Mouse (Mus musculus): Measurements from ENCODE around the gene Catsperz.

Catsperz gene

DNA sequence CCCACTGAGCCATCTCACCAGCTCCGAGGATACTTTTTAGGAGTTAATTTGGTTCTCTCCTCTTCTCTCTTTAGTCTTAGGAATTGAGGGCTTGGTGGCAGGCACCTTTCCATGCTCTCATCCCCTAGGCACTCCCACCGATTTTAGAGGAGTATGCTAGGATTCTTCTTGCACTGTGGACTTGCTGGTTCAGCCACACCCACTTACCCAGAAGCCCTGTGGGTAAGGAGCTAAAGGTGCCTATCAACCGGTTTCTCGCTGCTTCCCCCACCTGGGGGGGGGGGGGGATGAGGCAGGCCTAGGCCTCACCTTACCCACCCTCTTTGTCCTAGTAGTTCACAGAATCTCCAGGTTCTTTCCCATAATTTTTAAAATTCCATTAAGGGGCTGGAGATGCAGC lies 22.6 kb upstream of the Catsperz start:
- no peak for DNase-seq (ENCODE audit: low spot score in 2 of 2)

DNA sequence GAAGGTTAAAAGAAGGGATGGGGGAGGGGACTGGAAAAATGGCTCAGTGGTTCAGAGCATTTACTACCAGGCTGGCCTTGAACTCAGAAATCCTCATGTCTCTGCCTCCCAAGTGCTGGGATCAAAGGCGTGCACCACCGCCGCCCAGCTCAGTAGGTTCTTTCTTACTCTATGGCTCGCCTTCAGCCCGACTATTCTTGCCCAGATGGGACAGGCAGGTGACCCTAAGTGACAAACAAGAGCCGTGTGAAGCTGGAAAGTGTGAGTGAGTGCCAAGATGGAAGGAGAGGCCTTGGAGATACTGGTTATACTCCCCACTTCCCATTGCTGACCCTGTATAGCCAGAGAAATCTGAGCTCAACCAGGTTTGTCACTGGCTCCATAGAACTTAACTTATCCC lies 18.5 kb upstream of the Catsperz start:
- no peak for DNase-seq (ENCODE audit: low spot score in 2 of 2)

DNA sequence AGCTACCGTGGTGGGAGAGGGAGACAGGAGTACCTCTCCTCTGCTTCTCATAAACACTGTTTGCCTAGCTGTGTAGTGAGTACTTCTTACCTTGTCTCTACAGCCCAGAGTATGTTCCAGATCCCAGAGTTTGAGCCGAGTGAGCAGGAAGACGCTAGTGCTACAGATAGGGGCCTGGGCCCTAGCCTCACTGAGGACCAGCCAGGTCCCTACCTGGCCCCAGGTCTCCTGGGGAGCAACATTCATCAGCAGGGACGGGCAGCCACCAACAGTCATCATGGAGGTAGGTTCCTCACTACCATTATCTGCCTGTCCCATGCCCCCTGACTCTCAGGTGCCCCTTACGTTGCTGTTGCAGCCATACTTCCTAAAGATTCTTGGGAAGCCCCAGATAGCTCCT lies 17.6 kb upstream of the Catsperz start:
- DNase-seq (ENCODE audit: low spot score in 2 of 2) = no peak

DNA sequence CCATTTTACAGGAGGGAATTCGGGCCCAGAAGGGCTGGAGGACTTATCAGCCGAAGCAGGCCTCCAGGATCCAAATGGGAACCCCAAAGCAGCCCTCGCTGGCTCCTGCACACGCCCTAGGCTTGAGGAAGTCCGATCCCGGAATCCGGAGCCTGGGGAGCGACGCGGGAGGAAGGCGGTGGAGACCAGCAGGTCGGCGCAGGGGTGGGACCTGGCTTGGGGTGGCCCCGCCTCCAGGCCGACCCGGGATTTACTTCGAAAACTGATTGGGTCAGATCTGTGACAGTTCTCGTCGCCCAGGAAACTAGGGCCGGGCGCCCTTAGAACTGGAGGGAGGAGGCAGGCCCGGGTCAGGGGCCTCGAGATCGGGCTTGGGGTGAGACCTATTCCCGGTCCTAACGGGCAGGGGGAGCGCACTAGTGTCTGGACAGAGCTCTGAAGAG lies 17.1 kb upstream of the Catsperz start, which contains the start of gene Gpr137:
Gene Gpr137, minus strand, starts transcription at position 232 of the 443 bp plus-strand sequence.
- DNase-seq (ENCODE audit: low spot score in 2 of 2) = peak; percentile 91 to 92

DNA sequence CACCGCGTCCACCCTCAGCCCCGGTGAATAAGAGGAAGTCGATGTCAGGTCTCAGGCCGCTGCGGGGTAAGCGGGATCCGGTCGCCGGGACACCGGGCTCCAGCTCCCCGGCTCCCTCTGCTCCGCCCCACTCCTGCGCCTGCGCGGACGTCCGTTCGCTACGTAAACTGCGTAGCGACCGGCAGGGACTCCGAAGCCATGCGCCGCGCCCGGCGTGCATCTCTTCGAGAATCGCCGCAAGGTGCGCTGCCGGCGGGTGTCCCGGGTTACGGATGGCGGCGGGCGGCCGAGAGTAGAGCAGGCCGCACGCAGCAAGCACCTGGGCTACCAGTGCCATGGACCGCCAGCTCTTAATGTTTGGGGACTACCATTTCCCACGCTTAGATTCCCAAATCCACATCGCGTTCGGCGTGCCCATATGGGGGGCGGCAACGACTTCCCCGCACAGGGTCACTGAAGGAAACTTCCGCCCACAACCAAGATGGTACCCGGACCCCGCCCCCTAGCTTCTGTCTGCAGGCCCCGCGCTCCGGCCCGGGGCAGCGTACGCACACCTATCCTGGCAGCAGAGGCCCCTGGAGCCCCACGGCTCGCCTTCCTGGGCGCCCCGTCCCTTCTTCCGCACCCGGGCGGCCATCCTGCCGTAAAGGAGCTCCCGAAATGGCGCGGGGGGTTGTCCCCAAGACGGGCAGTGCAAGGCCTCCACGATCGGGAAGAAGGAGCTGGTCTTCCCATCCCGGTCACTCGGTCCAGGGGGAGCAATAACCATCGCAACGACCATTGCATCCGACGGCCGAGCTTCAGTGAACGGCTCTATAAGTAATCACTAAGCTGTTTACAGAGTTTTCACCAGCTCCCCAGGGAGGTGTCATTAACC lies 16.4 kb upstream of the Catsperz start, which contains the start of gene Bad:
Gene Bad, plus strand, starts transcription at position 490 of the 877 bp plus-strand sequence.
- peak; percentile 86 to 95 for DNase-seq (ENCODE audit: low spot score in 2 of 2)

DNA sequence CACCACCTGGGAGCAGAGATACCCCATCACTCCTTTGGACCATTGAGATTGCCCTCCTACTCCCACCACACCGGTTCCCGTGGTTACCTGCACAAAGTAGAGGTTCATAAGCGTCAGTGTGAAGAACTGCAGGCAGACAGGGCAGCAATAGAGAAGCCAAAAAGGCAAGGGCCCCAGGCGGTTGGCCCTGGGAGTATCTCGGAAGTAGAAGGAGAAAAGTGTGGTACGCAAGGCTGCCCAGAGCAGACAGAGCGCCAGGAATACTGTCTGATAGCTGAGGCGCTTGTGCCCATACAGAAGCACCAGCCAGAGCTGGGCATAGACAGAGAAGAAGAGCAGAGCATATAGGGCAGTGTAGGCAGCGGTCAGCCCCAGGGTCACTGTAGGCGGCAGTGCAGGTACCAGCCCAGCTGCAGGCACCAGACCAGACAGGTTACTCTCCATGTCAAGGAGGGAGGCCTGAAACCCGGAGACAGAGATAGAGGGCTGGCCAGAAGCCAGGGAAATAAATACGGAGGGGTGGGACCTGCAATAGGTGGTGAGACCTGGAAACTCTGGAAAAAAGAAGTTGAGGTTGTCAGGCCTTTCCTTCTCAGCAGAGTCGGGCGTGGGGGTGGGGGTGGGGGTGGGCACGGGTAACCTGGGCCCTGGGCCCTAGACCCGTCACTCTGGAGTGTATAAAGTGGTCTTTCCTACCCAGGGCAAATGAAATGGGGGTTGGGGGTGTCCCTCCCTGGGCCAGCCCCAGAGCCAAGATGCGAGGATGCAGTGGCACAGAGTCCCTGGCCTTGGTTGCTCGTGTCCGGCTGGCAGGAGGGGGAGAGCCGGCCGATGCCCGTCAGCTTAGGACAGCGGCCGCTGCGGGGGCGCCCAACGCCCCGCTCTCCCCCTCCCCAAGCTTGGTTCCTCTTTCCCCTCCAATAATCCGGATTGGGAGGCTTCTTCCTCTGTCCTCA lies 15.5 kb upstream of the Catsperz start:
- DNase-seq (ENCODE audit: low spot score in 2 of 2) = peak; percentile 26 to 41

DNA sequence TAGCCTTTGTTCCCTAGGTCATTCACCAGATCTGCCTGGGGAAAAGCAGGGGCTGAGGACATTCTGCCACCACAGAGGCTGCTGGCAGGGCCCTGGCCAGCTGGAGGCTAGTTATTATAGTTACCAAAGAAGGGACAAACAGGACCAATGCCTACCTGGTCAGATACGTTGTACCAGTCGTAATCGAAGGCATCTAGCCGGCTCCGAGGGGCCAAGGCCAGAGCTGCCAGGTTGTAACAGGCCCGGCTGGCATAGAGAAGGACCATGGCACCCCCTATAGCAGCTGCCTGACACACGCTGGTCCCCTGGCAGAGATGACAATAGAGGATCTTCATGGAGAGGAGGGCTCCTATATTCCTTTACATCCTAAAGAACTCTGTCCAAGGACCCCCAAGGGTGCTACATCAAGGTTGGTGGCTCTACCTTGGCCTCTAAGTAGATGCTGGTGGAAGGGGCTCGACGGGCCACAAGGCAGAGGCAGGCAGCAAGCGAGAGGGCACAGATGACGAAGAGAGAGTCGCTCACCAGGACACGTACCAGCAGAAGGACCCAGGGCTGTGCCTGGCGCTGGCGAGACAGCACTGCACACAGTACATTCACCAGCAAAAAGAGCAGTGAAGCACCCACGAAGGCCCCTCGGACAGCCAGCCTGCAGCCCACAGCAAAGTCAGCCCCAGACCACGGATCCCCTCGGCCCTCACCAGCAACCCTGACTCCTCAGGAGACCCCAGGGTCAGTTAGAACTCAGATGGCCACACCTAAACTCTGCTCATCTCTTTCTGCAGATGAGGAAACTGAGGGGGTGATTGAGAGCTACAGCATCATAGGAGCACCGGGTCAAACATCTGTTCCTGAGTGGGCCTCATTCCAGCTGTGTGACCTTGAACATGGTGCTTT lies 14.2 kb upstream of the Catsperz start:
- DNase-seq (ENCODE audit: low spot score in 2 of 2) = no peak

DNA sequence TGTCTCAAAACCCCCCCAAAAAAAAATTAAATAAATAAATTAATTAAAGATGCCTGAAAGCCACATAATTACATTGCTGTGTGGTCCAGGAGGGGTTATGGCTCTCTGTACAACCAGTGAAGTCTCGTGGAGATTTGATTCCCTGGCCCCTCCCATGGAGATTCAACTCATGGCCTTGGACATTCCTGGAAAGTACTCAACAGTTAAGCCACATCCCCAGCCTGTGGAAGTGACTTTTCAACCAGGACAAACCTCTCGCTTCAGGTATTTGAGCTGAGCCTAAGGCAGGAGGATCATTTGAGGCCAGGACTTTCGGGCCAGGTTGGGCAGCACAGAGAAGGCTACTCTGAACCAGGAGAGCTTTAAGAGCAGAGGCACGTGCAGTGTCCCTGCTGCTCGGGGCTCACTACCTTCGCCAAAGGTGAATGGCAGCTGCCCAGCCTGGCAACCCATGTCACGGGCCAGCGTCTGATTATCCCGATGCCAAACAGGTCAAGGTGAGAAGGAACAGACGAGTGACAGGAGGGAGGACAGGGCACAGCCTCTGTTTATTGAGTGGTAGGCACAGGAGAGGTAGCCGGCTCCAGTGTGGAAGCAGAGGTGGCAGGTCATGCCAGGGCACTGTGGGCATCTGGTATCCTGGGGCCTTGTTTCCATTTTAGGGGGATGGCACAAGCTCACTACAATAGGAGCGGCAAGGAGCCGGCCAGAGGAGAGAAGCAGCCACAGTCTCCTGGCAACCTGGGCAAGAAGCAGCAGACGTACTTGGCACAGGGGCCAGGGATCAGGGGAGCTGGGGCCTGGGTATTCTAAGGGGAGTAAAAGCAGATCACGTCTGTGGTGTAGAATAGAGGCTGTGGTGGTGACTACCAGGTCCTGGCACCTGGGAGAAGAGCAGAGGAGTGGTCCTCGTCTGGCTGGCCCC lies 12.6 kb upstream of the Catsperz start:
- DNase-seq (ENCODE audit: low spot score in 2 of 2) = no peak

DNA sequence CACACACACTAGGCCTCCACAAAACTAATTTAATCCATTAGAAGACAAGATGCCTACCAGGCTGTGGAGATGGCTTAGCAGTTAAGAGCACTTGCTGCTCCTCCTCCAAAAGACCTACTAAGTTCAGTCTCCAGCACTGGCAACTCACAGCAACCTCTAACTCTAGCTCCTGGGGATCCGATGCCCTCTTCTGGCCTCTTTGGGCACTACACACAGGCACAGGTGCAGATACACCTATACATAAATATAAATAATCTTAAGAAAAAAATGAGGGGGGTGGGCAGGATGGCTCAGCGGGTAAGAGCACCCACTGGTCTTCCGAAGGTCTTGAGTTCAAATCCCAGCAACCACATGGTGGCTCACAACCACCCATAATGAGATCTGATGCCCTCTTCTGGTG lies 11.1 kb upstream of the Catsperz start:
- peak in 1 of 2 experiments; percentile 51 for DNase-seq (ENCODE audit: low spot score in 2 of 2)

DNA sequence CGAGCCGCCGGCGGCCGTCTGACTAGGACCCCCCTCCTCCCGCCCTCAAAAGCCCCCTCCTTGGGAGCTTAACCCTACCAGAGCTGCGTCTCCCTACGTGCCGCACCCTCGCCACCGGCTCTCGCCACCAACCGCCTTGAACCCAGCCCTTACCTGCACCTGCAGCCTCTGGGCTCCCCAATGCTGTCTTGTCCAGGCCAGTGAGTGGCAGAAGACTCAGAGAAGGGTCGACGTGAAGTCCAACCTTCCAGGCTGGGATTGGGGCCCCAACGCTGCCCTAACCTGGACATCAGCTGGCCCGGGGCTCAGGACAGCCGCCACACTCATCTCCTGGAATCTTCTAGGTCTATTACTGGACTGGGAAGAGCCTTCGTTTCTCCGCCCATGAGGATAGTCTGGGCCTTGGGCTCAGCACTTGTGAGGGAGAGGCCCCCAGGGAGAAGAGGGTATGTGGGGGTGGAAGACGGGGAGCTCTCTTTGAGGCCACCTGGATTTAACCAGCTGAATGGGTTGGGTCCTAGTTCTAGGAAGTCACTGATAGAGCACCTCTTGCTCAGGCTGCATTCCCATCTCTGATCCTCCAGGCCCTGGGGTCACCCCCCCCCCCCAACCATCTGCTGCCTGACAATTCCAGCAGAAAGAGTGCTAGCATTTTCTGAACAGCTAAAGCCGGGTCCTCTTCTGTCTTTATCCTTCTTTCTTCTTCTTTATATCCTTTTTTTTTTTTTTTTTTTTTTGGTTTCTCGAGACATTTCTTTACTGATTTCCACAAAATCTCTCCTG lies 9.2 kb upstream of the Catsperz start, which contains the start of gene Kcnk4:
Gene Kcnk4, minus strand, starts transcription at position 321 of the 783 bp plus-strand sequence.
- no peak for DNase-seq (ENCODE audit: low spot score in 2 of 2)

DNA sequence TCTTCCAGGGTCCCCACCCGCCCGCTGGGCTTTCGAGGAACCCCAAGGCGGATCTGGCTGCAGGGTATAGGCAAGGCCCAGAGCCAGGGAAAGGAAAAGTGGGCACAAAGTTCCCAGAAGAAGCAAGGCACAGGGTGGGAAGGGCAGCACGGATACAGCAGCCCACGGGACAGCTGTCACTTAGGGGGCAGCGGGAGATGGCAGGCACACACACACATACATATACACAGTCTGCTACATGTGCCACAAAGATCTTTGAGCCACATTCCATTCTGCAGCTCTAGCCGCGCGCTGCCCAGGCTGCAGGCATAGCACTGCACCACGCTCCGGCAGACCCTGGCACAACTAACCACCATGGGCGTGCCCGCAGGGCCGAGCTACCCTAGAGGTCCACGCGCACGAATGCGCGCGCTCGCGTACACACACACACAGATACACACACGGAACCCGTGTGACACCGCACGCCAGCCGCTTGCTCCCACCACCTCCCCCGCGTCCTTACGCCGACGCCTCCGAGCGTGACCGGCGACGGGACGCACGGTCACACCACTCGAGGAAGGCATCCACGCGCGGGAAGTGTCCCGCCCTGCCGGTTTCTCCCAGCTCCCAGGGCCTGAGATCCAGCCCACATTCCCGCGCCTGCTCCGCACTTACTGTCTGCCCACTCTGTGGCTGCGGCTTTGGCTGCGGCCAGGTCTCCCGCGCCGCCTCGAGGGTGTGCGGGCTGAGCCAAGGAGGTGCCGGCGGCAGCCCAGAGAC lies 8.4 kb upstream of the Catsperz start:
- no peak for DNase-seq (ENCODE audit: low spot score in 2 of 2)

DNA sequence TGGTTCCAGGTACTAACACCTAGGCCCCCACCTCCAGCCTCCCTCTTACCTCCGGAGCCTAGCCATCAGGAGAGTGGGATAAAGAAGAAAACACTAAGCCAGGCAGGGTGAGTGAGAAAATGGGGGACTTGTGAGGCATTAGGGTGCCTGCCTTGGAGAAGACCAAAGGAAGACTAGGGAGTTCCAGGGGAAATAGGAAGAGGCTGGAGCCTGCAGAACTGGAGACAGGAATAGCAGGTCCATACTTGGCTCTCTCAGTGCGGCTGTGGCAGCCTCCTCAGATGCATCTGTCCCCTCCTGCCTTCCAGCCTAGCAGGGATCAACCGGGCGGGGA lies 7.9 kb upstream of the Catsperz start:
- no peak for DNase-seq (ENCODE audit: low spot score in 2 of 2)

DNA sequence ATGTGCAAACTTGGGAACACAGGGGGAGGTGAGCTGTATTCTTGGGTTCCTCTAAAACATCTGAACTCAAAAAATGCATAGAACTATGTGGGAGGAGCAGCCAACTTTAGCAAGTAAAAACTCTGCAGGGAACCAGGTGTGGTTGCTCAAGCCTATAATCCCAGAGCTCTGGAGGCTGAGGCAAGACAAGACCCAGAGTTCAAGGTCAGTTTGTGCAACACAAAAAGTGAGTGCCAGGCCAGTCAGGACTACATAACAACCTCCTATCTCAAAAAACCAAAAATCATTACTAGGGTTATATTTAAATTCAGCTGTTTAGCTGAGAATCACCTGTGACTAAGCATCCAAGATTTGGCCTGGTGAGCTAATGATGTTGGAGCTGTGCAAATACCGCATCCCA lies 6.8 kb upstream of the Catsperz start:
- no peak for DNase-seq (ENCODE audit: low spot score in 2 of 2)

DNA sequence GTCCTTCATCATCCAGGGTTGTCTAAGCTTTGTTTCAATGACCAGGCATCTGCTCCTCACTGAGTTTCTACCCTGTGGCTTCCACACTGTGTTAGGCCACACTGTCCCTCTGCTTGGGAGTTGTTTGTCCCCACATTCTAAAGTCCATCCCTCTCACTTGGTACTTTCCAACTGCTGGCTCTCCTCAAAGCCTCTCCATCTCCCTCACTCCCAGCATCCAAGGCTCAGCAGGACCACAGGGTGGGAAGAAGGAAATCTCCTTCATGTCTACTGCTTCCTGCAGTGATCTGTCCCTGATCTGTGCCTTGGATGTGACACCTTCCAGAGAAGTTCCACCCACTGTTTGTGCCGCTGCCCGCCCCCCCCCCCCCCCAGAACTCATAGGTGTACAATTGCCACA lies 5.8 kb upstream of the Catsperz start:
- no peak for DNase-seq (ENCODE audit: low spot score in 2 of 2)

DNA sequence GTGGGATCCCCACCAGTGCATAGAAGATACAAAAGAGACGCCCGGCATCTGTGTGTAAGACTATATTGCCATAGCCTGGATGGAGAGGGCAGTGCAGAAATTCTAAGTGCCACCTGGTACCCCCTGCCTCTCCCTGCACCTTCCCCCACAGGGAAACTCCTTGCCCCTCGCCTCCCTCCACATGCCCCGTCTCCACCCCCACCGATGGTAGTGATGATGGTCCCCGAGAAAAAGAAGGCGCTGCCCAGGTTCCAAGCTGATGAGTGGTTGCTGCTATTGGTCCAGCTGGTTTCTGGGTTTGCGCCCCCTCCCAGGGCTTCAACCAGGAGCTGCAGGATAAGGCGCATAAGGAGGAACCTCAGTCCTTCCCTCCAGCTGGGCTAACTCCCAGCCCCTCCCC lies 2.9 kb upstream of the Catsperz start:
- DNase-seq (ENCODE audit: low spot score in 2 of 2) = no peak

DNA sequence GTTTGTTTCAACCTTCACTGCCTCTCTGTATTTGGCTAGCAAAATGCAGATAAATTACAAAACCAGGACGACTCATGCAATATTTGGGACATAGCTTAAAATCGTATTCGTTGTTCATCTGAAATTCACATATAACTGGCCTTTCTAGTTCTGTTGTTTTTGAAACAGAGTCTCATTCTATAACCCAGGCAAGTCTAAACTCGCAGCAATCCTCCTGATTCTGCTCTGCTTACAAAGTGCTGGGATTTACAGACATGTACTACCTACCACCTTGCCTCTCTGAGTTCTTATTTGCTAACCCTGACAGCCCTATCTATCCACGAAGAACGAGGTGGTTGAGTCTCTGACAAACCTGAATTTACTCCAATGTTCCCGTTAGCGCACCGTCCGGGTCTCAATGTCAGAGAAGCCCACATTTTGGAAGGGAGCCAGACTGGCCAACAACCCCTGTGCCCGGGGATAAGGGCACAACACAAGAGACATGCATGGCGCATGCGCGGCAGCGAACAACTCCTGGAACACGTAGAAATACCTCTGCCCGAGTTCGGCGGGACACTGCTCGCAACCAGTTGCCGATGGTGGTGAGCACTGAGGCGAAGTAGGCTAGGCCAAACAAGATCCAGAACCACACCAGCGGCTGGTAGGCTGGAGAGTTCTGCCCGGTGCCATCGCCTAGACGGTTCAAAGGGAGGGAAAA lies 1.5 kb upstream of the Catsperz start:
- DNase-seq (ENCODE audit: low spot score in 2 of 2) = no peak

DNA sequence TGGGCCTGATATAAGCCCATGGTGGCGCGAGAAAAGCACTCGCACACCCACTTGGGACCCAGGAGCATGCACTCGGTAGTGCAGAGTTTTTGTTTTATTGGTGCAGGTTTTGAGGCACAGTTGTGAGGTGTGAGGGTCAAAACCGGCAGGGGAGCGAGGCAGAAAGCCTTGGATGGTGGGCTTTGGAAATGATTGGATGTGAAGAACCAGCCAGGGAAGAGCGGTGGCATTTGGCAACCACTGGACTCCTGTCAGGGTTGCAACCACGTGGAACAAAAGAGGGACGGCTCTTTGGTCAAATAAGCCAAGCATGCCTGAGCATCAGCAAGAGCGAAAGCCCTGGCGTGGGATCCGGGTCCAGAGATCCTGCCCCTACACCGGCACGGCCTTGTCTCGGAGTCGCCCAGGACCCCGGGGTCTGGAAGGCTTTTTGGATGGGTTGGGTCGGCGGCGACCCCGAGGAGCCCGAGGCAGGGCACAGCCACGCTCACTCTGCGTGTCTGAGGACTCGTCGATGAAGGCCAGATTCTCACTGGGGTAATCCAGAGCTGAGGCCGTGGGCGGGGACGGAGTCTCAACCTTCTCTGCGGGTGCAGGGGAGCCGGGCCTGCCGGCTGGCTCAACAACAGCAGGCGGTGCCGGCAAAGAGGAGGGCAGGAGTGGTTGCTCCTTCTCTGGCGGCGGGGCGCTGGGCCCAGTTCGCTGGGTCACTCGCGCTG lies 590 bp upstream of the Catsperz start:
- no peak for DNase-seq (ENCODE audit: low spot score in 2 of 2)

Data from thymus, postnatal 10 days (tissue).